Mouse (Mus musculus) myocyte (in vitro differentiated cells): Measurements from ENCODE around the gene Pakap.

Experiments used
- MAX ChIP-seq: IDR thresholded peaks from one replicate; pipeline ENCODE4 v1.6.1; 2011; ENCODE audit warnings: low read depth, mild to moderate bottlenecking, control low read depth
- MYOD1 ChIP-seq, 3 experiments: IDR thresholded peaks; one replicate each; pipeline ENCODE4 v1.6.1; 2011; ENCODE audit warnings: control low read depth in 2 of 3, low read depth in 2 of 3, mild to moderate bottlenecking in 2 of 3, moderate library complexity in 1 of 3; ENCODE audit not compliant: insufficient read length in 2 of 3, control insufficient read depth in 1 of 3
- POLR2A ChIP-seq: IDR thresholded peaks from one replicate; pipeline ENCODE4 v1.6.1; 2011; ENCODE audit warnings: low read depth, mild to moderate bottlenecking, control low read depth, moderate library complexity; ENCODE audit not compliant: insufficient read length

- no peak for TF ChIP-seq MAX
- no peak for TF ChIP-seq POLR2A
- no peak for TF ChIP-seq MYOD1 (IDR thresholded peaks at IDR 0.05; ENCODE audit: control insufficient read depth in 1 of 3, insufficient read length in 2 of 3, low read depth in 2 of 3)
These were observed 57.8 kb downstream of the Pakap start for GRCm38 (mm10) chr4:57625756-57626155.
